ENCODE assay signal across 10 mouse cellular contexts in the genomic region with DNA sequence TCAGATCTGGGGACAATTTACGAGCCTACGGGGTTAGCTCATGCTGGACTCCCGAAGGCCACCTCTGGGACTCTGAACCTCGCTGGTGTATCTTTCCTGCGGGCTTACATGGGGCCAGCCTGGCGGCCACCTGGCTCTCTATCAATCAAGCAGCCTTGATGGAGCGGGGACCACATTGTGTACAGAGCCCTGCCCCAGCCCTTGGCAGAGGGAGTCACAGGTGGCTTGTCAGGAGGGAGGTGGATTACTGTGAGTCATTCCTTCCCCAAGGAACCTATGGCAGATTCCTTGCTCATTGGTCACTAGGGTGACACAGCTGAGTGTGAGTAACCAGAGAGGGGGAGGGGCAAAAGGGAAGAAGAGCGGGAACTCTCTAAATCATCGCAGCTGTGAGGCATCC.
A peak's percentile ranks its signal among the peaks of the same experiment; 100 is the strongest.
DNase-seq lines count a peak whose midpoint lies in the region; ATAC-seq and TF ChIP-seq lines count a peak whose summit lies in the region.
"Had no signal": no experiment of that assay in that cellular context is flagged by ENCODE, and none has a peak within 500 bp of the region (broad histone marks: within the 10 kb centered on the region; RNA-seq: fewer than 3 reads in every experiment).

No protein-coding gene starts in this region.

- no peak overlapping the region for H3K27ac ChIP-seq in limb, embryonic 14.5 days (replicated peaks; ENCODE audit: low read depth, low read length)
- H3K27ac ChIP-seq: hindbrain, embryonic 14.5 days; lung, embryonic 15.5 days had no signal

- H3K4me1 ChIP-seq in limb, embryonic 14.5 days (ENCODE audit: control insufficient read depth, insufficient read depth, low read length) = 0 out of 2 replicates have a peak, but pooled peaks cover 2% of the 10 kb centered on the region

- no peak for TF ChIP-seq POLR2A in limb, embryonic 14.5 days (IDR thresholded peaks at IDR 0.05; ENCODE audit: borderline replicate concordance, extremely low read depth, insufficient read depth, insufficient read length)

- ATAC-seq in limb, embryonic 14.5 days (ENCODE audit: low FRiP score, low read depth) = no peak
- ATAC-seq in inflammation-experienced regulatory T-cells, adult 6 months = no peak

- no peaks in the 10 kb centered on the region for H3K36me3 ChIP-seq in limb, embryonic 14.5 days (ENCODE audit: control insufficient read depth, insufficient read depth, low read length)
- H3K36me3 ChIP-seq: lung, embryonic 15.5 days had no signal

- 73% methylated on average over 9 of the region's 9 CpGs for WGBS in limb, embryonic 14.5 days

- H3K4me2 ChIP-seq in limb, embryonic 14.5 days (replicated peaks; ENCODE audit: low read depth, low read length, severe bottlenecking) = no peak overlapping the region
- H3K4me2 ChIP-seq: hindbrain, embryonic 14.5 days; lung, embryonic 15.5 days had no signal

- peak; percentile 4 to 35 for DNase-seq in lung, adult 18-20 months
- no peak for DNase-seq in lung, postnatal 25 days (ENCODE audit: low spot score)
- peak; percentile 5 for DNase-seq in Muller cell, postnatal 12 days (ENCODE audit: inconsistent ontology term)
- peak; percentile 18 for DNase-seq in brain, adult 2 months (ENCODE audit: low read depth, low spot score)
- DNase-seq in limb, embryonic 14.5 days (ENCODE audit: low spot score) = peak; percentile 11
- DNase-seq in layer of hippocampus, adult 18-20 months (ENCODE audit: low spot score in 2 of 2) = no peak
- no peak for DNase-seq in adipocyte (ENCODE audit: low spot score)

- H3K27me3 ChIP-seq in limb, embryonic 14.5 days (ENCODE audit: control insufficient read depth, insufficient read depth, low read length) = no peaks in the 10 kb centered on the region

- no peak overlapping the region for H3K9ac ChIP-seq in limb, embryonic 14.5 days (ENCODE audit: low read depth, low read length, severe bottlenecking)
- H3K9ac ChIP-seq: hindbrain, embryonic 14.5 days; lung, embryonic 15.5 days had no signal

- no peaks in the 10 kb centered on the region for H3K9me3 ChIP-seq in limb, embryonic 14.5 days (ENCODE audit: control insufficient read depth, low read length)
- H3K9me3 ChIP-seq: lung, embryonic 15.5 days had no signal

- no peak overlapping the region for H3K4me3 ChIP-seq in limb, embryonic 14.5 days (replicated peaks; ENCODE audit: low read length)
- H3K4me3 ChIP-seq: lung, embryonic 15.5 days had no signal

Comparison
In these comparisons a context has a peak if more than half of its experiments do, and no peak if none do; other contexts are left out.
1. DNase-seq: peak in lung, adult 18-20 months (2 of 2), Muller cell, postnatal 12 days (single experiment), brain, adult 2 months (single experiment) and limb, embryonic 14.5 days (single experiment); none in lung, postnatal 25 days (single experiment), layer of hippocampus, adult 18-20 months (0 of 2) and adipocyte (single experiment).